ENCODE assay signal across 19 mouse cellular contexts in the genomic region with DNA sequence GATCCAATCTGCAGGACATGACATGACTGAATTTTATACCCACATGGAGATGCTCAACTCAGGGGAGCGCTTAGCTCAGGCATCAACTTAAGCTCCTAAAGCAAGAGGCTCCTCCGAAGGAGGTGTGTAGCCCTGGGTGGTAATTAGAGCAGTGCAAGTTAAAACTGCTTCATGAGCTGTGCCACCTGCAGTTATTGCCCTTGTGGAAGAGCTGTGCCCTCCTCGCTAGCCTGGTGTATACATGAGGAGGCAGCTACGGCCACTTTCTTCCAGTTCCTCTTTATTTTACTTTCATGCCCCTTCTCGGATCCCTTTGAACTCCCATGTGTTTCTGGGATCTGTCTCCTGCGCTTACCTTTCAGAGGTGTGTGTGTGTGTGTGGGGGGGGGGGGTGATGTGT.
A peak's percentile ranks its signal among the peaks of the same experiment; 100 is the strongest.
DNase-seq lines count a peak whose midpoint lies in the region; ATAC-seq and TF ChIP-seq lines count a peak whose summit lies in the region.
"Had no signal": no experiment of that assay in that cellular context is flagged by ENCODE, and none has a peak within 500 bp of the region (broad histone marks: within the 10 kb centered on the region; RNA-seq: fewer than 3 reads in every experiment).

No protein-coding gene starts in this region.

- H3K36me3 ChIP-seq in kidney, embryonic 15.5 days: no peaks in the 10 kb centered on the region
- H3K36me3 ChIP-seq in stomach, embryonic 15.5 days: no peaks in the 10 kb centered on the region
- H3K36me3 ChIP-seq in stomach, postnatal 0 days (ENCODE audit: control insufficient read depth, insufficient read depth, low read length): no peaks in the 10 kb centered on the region
- H3K36me3 ChIP-seq in stomach, embryonic 16.5 days (ENCODE audit: control insufficient read depth, insufficient read depth, low read length): no peaks in the 10 kb centered on the region
- H3K36me3 ChIP-seq: limb, embryonic 13.5 days; midbrain, embryonic 12.5 days had no signal

- H3K4me2 ChIP-seq in kidney, embryonic 15.5 days: no peak overlapping the region
- peak overlapping the region; percentile 13; the same call in 1 of the 2 replicates for H3K4me2 ChIP-seq in stomach, embryonic 15.5 days
- no peak overlapping the region for H3K4me2 ChIP-seq in stomach, postnatal 0 days (replicated peaks; ENCODE audit: low read depth)
- H3K4me2 ChIP-seq in stomach, embryonic 16.5 days (ENCODE audit: low read depth, low read length): no peak overlapping the region
- H3K4me2 ChIP-seq: heart, embryonic 11.5 days; limb, embryonic 13.5 days; midbrain, embryonic 12.5 days had no signal

- no peak overlapping the region for H3K9ac ChIP-seq in kidney, embryonic 15.5 days
- H3K9ac ChIP-seq in stomach, embryonic 15.5 days: no peak overlapping the region
- no peak overlapping the region for H3K9ac ChIP-seq in stomach, postnatal 0 days (ENCODE audit: low read length)
- no peak overlapping the region for H3K9ac ChIP-seq in stomach, embryonic 16.5 days (ENCODE audit: low read length)
- H3K9ac ChIP-seq: limb, embryonic 13.5 days; midbrain, embryonic 12.5 days had no signal

- peaks cover 5% of the 10 kb centered on the region; the same call in 1 of the 2 replicates for H3K4me1 ChIP-seq in kidney, embryonic 15.5 days
- peaks cover 2% of the 10 kb centered on the region; the same call in 1 of the 2 replicates for H3K4me1 ChIP-seq in stomach, embryonic 15.5 days
- no peaks in the 10 kb centered on the region for H3K4me1 ChIP-seq in stomach, postnatal 0 days (replicated peaks; ENCODE audit: control insufficient read depth, insufficient read depth)
- H3K4me1 ChIP-seq in stomach, embryonic 16.5 days (ENCODE audit: control insufficient read depth, insufficient read depth, low read length): peaks cover 7% of the 10 kb centered on the region; the same call in 1 of the 2 replicates

- TF ChIP-seq CTCF in stomach, postnatal 0 days (IDR thresholded peaks at IDR 0.05; ENCODE audit: low read depth): no peak

- no peak overlapping the region for H3K4me3 ChIP-seq in kidney, embryonic 15.5 days (replicated peaks)
- H3K4me3 ChIP-seq in stomach, embryonic 15.5 days (replicated peaks): no peak overlapping the region
- no peak overlapping the region for H3K4me3 ChIP-seq in stomach, postnatal 0 days (ENCODE audit: low read depth, low read length)
- H3K4me3 ChIP-seq in stomach, embryonic 16.5 days (replicated peaks; ENCODE audit: low read length): no peak overlapping the region
- H3K4me3 ChIP-seq: limb, embryonic 13.5 days; midbrain, embryonic 12.5 days had no signal

- no peaks in the 10 kb centered on the region for H3K9me3 ChIP-seq in kidney, embryonic 15.5 days (replicated peaks)
- no peaks in the 10 kb centered on the region for H3K9me3 ChIP-seq in stomach, embryonic 15.5 days
- no peaks in the 10 kb centered on the region for H3K9me3 ChIP-seq in stomach, postnatal 0 days (ENCODE audit: control insufficient read depth, low read length)
- H3K9me3 ChIP-seq in stomach, embryonic 16.5 days (replicated peaks; ENCODE audit: control insufficient read depth, low read length): no peaks in the 10 kb centered on the region
- H3K9me3 ChIP-seq: limb, embryonic 13.5 days; midbrain, embryonic 12.5 days had no signal

- no peak for TF ChIP-seq EP300 in stomach, postnatal 0 days (optimal IDR thresholded peaks at IDR 0.05)

- no peaks in the 10 kb centered on the region for H3K27me3 ChIP-seq in kidney, embryonic 15.5 days
- no peaks in the 10 kb centered on the region for H3K27me3 ChIP-seq in stomach, embryonic 15.5 days (replicated peaks)
- H3K27me3 ChIP-seq in stomach, postnatal 0 days (ENCODE audit: control insufficient read depth, insufficient read depth, low read length): no peaks in the 10 kb centered on the region
- H3K27me3 ChIP-seq in stomach, embryonic 16.5 days (ENCODE audit: control insufficient read depth, insufficient read depth, low read length): no peaks in the 10 kb centered on the region
- H3K27me3 ChIP-seq: limb, embryonic 13.5 days; midbrain, embryonic 12.5 days had no signal

- 0 out of 2 replicates have a peak, but pooled peaks have one; percentile 26 for ATAC-seq in cerebellum, adult (ENCODE audit: insufficient number of reproducible peaks, low FRiP score, low TSS enrichment)
- ATAC-seq in kidney, embryonic 15.5 days (replicated peaks; ENCODE audit: low FRiP score): 0 out of 2 replicates have a peak, but pooled peaks have one; percentile 49
- no peak for ATAC-seq in stomach, embryonic 15.5 days (ENCODE audit: insufficient read depth, low FRiP score, low read depth)
- no peak for ATAC-seq in stomach, postnatal 0 days (ENCODE audit: low FRiP score, low TSS enrichment)
- peak; percentile 29; the same call in 1 of the 2 replicates for ATAC-seq in stomach, embryonic 16.5 days (ENCODE audit: insufficient read depth, low FRiP score)

- no peak overlapping the region for H3K27ac ChIP-seq in kidney, embryonic 15.5 days
- peak overlapping the region; percentile 33; the same call in 1 of the 2 replicates for H3K27ac ChIP-seq in stomach, embryonic 15.5 days
- H3K27ac ChIP-seq in stomach, postnatal 0 days (replicated peaks): no peak overlapping the region
- H3K27ac ChIP-seq in stomach, embryonic 16.5 days (ENCODE audit: low read length): peak overlapping the region; percentile 13; the same call in 1 of the 2 replicates
- H3K27ac ChIP-seq: limb, embryonic 13.5 days; midbrain, embryonic 12.5 days had no signal

- WGBS in kidney, embryonic 15.5 days: 64% methylated on average over 6 of the region's 6 CpGs
- 63% methylated on average over 6 of the region's 6 CpGs for WGBS in stomach, embryonic 15.5 days
- WGBS in stomach, postnatal 0 days: 61% methylated on average over 6 of the region's 6 CpGs
- WGBS in stomach, embryonic 16.5 days: 59% methylated on average over 6 of the region's 6 CpGs

- DNase-seq in cerebellum, postnatal 10 days: no peak
- no peak for DNase-seq in kidney, adult 11 months
- no peak for DNase-seq in stomach, postnatal 0 days (ENCODE audit: low spot score)
- no peak for DNase-seq in urinary bladder, postnatal 25 days (ENCODE audit: low spot score)
- DNase-seq: cerebellum, postnatal 36 days; gastrocnemius, postnatal 10 days; kidney, postnatal 36 days; layer of hippocampus, adult 9-11 months; lung, postnatal 36 days; retina, postnatal 1 day; right cerebral cortex, postnatal 4 days; thymus, adult 18-20 months had no signal

Comparison
In these comparisons a context has a peak if more than half of its experiments do, and no peak if none do; other contexts are left out.
1. ATAC-seq: peak in cerebellum, adult (single experiment), kidney, embryonic 15.5 days (single experiment) and stomach, embryonic 16.5 days (single experiment); none in stomach, embryonic 15.5 days (single experiment) and stomach, postnatal 0 days (single experiment).
2. H3K27ac ChIP-seq: peak in stomach, embryonic 15.5 days (single experiment) and stomach, embryonic 16.5 days (single experiment); none in kidney, embryonic 15.5 days (single experiment) and stomach, postnatal 0 days (single experiment).